Mouse (Mus musculus): ENCODE measurements around the gene Zdhhc1. TPM values are rescaled to one million over a fixed set of nuclear protein-coding genes. Genes with fewer than 3 reads are reported as not detected.
A peak's percentile ranks its signal among the peaks of the same experiment; 100 is the strongest.

Gene Zdhhc1
- polyA plus RNA-seq, 1 experiment = 10.1 TPM

DNA sequence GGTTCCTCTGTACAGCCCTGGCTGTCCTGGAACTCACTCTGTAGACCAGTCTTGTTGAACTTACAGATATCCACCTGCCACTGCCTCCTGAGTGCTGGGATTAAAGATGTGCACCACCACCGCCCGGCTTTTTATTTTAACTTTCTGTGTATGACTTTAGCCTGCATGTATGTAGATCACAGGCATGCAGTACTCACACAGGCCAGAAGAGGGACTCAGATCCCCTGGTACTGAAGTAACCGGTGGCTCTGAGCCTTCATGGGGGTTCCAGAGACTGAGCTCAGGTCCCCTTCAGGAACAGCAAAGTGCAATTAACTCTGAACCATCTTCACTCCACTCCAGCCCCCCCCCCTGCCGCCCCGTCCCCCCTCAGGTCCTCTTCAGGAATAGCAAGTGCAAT, 57.8 kb downstream of the Zdhhc1 start:
- no peak overlapping the region for H3K27ac ChIP-seq (ENCODE audit: control insufficient read depth, insufficient read depth, low read depth, low read length, poor library complexity)
- 58% methylated on average over 5 of the region's 5 CpGs for WGBS
- TF ChIP-seq CTCF (IDR thresholded peaks at IDR 0.05; ENCODE audit: control insufficient read depth, insufficient read depth, low read length) (peak; percentile 47; the same call in 1 of the 2 replicates), POLR2A (IDR thresholded peaks at IDR 0.05; ENCODE audit: borderline replicate concordance, control insufficient read depth, low read depth, low read length) (no peak)
- no peaks in the 10 kb centered on the region for H3K4me1 ChIP-seq (ENCODE audit: control insufficient read depth, insufficient read depth, low read length)
- H3K4me3 ChIP-seq (replicated peaks; ENCODE audit: control insufficient read depth, low read depth, low read length) = no peak overlapping the region

DNA sequence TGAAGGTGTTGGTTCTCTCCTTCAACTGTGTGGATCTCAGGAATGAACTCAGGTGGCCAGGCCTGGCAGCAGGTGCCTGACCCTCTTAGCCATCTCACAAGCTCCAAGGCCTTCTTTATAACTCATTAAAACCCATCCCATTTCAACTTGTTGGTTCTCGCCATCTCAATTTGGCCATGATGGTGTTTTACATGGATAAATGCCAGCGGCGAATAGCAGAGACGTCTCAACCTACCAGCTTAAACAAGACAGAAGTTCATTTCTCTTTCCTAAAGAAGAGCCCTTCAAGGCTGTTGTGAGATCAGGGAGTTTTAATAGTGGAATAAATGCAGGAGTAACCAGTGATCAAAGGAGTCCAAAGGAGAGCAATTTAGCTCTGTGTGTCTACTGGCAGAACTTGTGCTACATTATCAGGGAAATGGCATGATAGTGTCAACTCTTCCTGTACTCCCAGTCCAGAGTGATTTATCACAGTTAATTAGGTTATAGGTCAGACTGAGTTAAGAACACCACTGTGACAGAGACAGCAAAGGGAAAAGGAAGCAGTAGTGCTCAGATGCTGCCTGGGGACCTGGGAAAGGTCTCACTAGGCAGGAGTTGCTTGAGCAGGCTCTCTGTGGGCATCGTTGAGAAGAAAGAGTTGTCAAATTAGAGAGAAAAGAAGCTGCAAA, 59.5 kb downstream of the Zdhhc1 start:
- TF ChIP-seq CTCF (IDR thresholded peaks at IDR 0.05; ENCODE audit: control insufficient read depth, insufficient read depth, low read length) (no peak), POLR2A (IDR thresholded peaks at IDR 0.05; ENCODE audit: borderline replicate concordance, control insufficient read depth, low read depth, low read length) (no peak)
- no peak overlapping the region for H3K4me3 ChIP-seq (replicated peaks; ENCODE audit: control insufficient read depth, low read depth, low read length)
- no peak overlapping the region for H3K27ac ChIP-seq (ENCODE audit: control insufficient read depth, insufficient read depth, low read depth, low read length, poor library complexity)
- H3K4me1 ChIP-seq (ENCODE audit: control insufficient read depth, insufficient read depth, low read length) = no peaks in the 10 kb centered on the region
- WGBS = 82% methylated on average over 5 of the region's 5 CpGs

DNA sequence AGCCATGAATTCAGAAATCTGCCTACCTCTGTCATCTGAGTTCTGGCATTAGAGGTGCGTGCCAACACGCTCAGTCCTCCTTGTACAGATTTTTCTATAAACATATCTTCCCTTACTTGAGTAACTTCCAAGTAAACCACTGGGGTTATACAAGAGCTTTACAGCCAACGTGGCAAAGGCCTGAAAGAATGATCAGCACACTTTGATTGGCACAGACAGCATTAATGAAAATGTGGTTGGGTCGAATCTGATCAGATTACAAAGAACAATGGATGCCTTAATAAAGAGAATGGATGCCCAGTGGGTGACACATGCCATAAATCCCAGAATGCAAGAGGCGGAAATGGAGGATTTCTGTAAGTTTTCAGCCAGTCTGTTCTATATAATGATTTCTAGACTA, 60.5 kb downstream of the Zdhhc1 start:
- no peaks in the 10 kb centered on the region for H3K4me1 ChIP-seq (ENCODE audit: control insufficient read depth, insufficient read depth, low read length)
- WGBS = 76% methylated on average over 5 of the region's 5 CpGs
- no peak for TF ChIP-seq CTCF (IDR thresholded peaks at IDR 0.05; ENCODE audit: control insufficient read depth, insufficient read depth, low read length)
- no peak for TF ChIP-seq POLR2A (IDR thresholded peaks at IDR 0.05; ENCODE audit: borderline replicate concordance, control insufficient read depth, low read depth, low read length)
- H3K27ac ChIP-seq (ENCODE audit: control insufficient read depth, insufficient read depth, low read depth, low read length, poor library complexity) = no peak overlapping the region
- H3K4me3 ChIP-seq (replicated peaks; ENCODE audit: control insufficient read depth, low read depth, low read length) = no peak overlapping the region

DNA sequence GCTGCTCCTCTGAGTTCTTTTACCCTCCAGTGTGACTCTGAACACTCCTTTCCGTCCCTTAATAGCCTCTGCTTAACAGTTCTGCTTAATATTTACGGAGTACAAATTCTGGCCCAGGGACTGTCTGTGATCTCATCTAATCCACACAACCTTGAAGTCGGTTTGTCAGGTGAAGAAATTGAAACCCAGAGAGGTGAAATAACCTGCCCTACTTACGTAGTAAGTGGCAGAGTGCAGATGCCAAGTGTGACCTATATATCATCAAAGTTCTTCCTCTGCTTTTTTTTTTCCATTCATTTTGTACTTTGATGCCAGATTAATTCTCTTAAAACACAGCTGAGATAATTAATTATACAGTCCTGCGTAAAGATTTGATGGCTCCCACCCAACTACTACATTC, 62.6 kb downstream of the Zdhhc1 start:
- H3K4me3 ChIP-seq (replicated peaks; ENCODE audit: control insufficient read depth, low read depth, low read length) = no peak overlapping the region
- H3K27ac ChIP-seq (ENCODE audit: control insufficient read depth, insufficient read depth, low read depth, low read length, poor library complexity) = no peak overlapping the region
- 78% methylated on average over 5 of the region's 5 CpGs for WGBS
- no peak for TF ChIP-seq CTCF (IDR thresholded peaks at IDR 0.05; ENCODE audit: control insufficient read depth, insufficient read depth, low read length)
- no peak for TF ChIP-seq POLR2A (IDR thresholded peaks at IDR 0.05; ENCODE audit: borderline replicate concordance, control insufficient read depth, low read depth, low read length)
- H3K4me1 ChIP-seq (ENCODE audit: control insufficient read depth, insufficient read depth, low read length) = no peaks in the 10 kb centered on the region

DNA sequence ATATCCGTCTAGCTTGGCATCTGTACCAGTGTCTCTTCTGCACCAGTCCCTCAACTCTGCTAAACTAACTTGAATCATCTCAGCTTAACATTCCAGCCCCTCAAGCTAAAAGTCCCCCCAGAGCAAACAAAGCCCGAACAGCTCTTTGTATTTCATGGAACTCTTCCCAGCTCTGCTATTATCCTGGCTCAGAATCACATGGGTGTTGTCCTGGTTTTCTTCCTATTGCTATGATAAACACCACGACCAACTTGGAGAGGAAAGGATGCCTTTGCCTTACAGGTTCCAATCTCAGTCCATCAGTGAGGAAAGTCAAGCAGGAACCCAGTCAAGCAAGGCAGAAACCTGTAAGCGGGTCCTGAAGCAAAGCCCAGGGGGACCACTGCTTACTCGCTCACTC, 63.2 kb downstream of the Zdhhc1 start:
- Histone ChIP-seq H3K4me3 (replicated peaks; ENCODE audit: control insufficient read depth, low read depth, low read length) (no peak overlapping the region), H3K27ac (ENCODE audit: control insufficient read depth, insufficient read depth, low read depth, low read length, poor library complexity) (no peak overlapping the region), H3K4me1 (ENCODE audit: control insufficient read depth, insufficient read depth, low read length) (no peaks in the 10 kb centered on the region)
- no peak for TF ChIP-seq POLR2A (IDR thresholded peaks at IDR 0.05; ENCODE audit: borderline replicate concordance, control insufficient read depth, low read depth, low read length)
- TF ChIP-seq CTCF (IDR thresholded peaks at IDR 0.05; ENCODE audit: control insufficient read depth, insufficient read depth, low read length) = no peak
- 70% methylated on average over 5 of the region's 5 CpGs for WGBS

DNA sequence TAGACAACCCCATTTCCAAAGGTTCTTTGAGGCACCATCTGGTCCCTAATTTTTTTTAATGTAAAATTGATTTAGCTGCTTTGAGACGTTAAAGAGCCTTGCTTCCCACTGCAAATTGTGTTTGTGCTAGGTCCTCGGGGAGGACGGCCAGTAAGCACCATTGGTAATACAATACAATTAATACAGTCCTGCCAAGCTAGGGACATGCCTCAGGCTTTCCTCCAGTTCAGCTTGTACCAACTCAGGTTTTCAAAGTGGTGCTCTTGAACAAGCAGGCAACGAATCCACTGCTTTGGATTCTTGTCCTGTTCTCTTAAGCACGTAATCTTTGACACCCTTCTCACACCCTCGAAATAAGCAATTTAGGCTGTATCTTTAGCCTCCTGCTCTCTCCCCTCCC, 63.7 kb downstream of the Zdhhc1 start:
- Histone ChIP-seq H3K4me3 (replicated peaks; ENCODE audit: control insufficient read depth, low read depth, low read length) (no peak overlapping the region), H3K4me1 (ENCODE audit: control insufficient read depth, insufficient read depth, low read length) (no peaks in the 10 kb centered on the region), H3K27ac (ENCODE audit: control insufficient read depth, insufficient read depth, low read depth, low read length, poor library complexity) (no peak overlapping the region)
- 75% methylated on average over 6 of the region's 6 CpGs for WGBS
- TF ChIP-seq CTCF (IDR thresholded peaks at IDR 0.05; ENCODE audit: control insufficient read depth, insufficient read depth, low read length) (no peak), POLR2A (IDR thresholded peaks at IDR 0.05; ENCODE audit: borderline replicate concordance, control insufficient read depth, low read depth, low read length) (no peak)

DNA sequence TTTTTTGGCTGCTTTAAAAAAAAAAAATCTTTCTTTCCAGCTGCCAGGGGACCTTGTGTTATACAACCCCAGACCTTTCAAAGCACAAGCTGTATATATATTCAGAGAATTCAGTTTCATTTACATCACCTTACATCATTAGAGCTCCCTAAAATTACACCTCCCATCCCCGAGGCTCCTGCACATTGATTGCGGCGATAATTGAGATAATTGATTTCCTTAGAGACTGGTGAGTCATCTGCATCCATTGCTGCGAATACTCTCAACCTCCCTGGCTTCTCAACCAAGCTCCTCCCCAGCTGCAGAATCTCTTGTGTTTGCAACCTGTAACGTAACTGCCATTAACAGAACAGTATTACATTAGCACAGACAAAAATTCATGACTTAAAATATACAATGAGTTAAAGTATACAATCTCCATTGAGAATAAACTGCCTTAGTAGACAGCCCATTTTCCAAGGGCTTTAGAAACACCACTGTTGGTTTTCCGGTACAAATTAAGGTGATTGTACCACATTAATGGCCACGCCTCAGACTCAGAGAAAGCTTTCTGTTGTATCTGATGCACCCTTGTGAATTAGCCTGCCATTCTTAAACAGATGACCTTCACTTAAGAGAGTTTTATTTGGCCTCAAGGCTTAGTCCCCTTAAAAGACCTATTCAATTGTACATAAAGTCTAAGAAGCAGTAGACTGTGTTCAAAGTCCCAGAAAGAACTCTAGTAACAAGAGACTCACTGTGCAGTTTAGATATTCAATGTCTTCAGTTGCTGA, 64.8 kb downstream of the Zdhhc1 start:
- Histone ChIP-seq H3K4me3 (replicated peaks; ENCODE audit: control insufficient read depth, low read depth, low read length) (no peak overlapping the region), H3K4me1 (ENCODE audit: control insufficient read depth, insufficient read depth, low read length) (no peaks in the 10 kb centered on the region), H3K27ac (ENCODE audit: control insufficient read depth, insufficient read depth, low read depth, low read length, poor library complexity) (no peak overlapping the region)
- 72% methylated on average over 7 of the region's 7 CpGs for WGBS
- TF ChIP-seq POLR2A (IDR thresholded peaks at IDR 0.05; ENCODE audit: borderline replicate concordance, control insufficient read depth, low read depth, low read length) (no peak), CTCF (IDR thresholded peaks at IDR 0.05; ENCODE audit: control insufficient read depth, insufficient read depth, low read length) (no peak)

DNA sequence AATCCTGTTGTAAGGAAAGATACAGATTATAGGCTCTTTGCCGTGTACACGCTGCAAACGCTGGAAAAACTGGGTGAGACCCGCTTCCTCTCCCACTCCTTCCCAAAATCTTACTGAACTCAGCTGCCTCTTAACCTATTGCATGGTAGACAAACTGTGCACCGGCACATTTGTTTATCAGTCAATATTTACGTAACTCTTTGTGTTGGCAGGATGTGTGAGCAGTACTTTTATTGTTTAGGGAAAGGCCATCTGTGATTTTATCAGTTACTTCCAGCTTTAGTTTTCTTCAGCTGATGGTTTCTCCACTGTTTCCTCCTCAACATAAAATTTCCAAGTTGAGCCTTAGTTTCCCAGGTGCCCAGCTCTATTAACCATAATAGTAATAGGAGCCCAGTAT, 69.8 kb downstream of the Zdhhc1 start:
- no peak for TF ChIP-seq CTCF (IDR thresholded peaks at IDR 0.05; ENCODE audit: control insufficient read depth, insufficient read depth, low read length)
- no peak for TF ChIP-seq POLR2A (IDR thresholded peaks at IDR 0.05; ENCODE audit: borderline replicate concordance, control insufficient read depth, low read depth, low read length)
- Histone ChIP-seq H3K4me3 (replicated peaks; ENCODE audit: control insufficient read depth, low read depth, low read length) (no peak overlapping the region), H3K4me1 (ENCODE audit: control insufficient read depth, insufficient read depth, low read length) (no peaks in the 10 kb centered on the region), H3K27ac (ENCODE audit: control insufficient read depth, insufficient read depth, low read depth, low read length, poor library complexity) (no peak overlapping the region)
- WGBS = 65% methylated on average over 6 of the region's 6 CpGs

Other genes with a start within 250 kb of the Zdhhc1 start
- gene B3gnt9, start 241.7 kb downstream of the Zdhhc1 start, polyA plus RNA-seq (2011; ENCODE audit: insufficient read depth, insufficient read length, low replicate concordance, missing spikeins) = 0.82 TPM in 1 of 2 replicates, not detected in the other
- 11.3 and 12.0 TPM in 2 replicates for gene Tradd, start 232.3 kb downstream of the Zdhhc1 start, polyA plus RNA-seq (2011; ENCODE audit: insufficient read depth, insufficient read length, low replicate concordance, missing spikeins)
- gene Fbxl8, start 232.3 kb downstream of the Zdhhc1 start, polyA plus RNA-seq (2011; ENCODE audit: insufficient read depth, insufficient read length, low replicate concordance, missing spikeins) = 0.50 and 3.7 TPM in 2 replicates
- gene Hsf4, start 227.1 kb downstream of the Zdhhc1 start, polyA plus RNA-seq (2011; ENCODE audit: insufficient read depth, insufficient read length, low replicate concordance, missing spikeins) = 0.95 TPM in 1 of 2 replicates, not detected in the other
- 0.70 TPM in 1 of 2 replicates, not detected in the other for gene Nol3, start 220.8 kb downstream of the Zdhhc1 start, polyA plus RNA-seq (2011; ENCODE audit: insufficient read depth, insufficient read length, low replicate concordance, missing spikeins)
- gene 4931428F04Rik, start 207.0 kb downstream of the Zdhhc1 start, polyA plus RNA-seq (2011; ENCODE audit: insufficient read depth, insufficient read length, low replicate concordance, missing spikeins) = 1.5 and 2.2 TPM in 2 replicates
- 5.7 and 10.4 TPM in 2 replicates for gene Exoc3l, start 200.8 kb downstream of the Zdhhc1 start, polyA plus RNA-seq (2011; ENCODE audit: insufficient read depth, insufficient read length, low replicate concordance, missing spikeins)
- gene E2f4, start 199.2 kb downstream of the Zdhhc1 start, polyA plus RNA-seq (2011; ENCODE audit: insufficient read depth, insufficient read length, low replicate concordance, missing spikeins) = 108 and 115 TPM in 2 replicates
- 8.2 and 11.5 TPM in 2 replicates for gene Elmo3, start 191.3 kb downstream of the Zdhhc1 start, polyA plus RNA-seq (2011; ENCODE audit: insufficient read depth, insufficient read length, low replicate concordance, missing spikeins)
- 7.8 and 19.9 TPM in 2 replicates for gene Lrrc29, start 170.6 kb downstream of the Zdhhc1 start, polyA plus RNA-seq (2011; ENCODE audit: insufficient read depth, insufficient read length, low replicate concordance, missing spikeins)
- 81.6 and 140 TPM in 2 replicates for gene Tmem208, start 170.5 kb downstream of the Zdhhc1 start, polyA plus RNA-seq (2011; ENCODE audit: insufficient read depth, insufficient read length, low replicate concordance, missing spikeins)
- gene Fhod1, start 148.9 kb downstream of the Zdhhc1 start, polyA plus RNA-seq (2011; ENCODE audit: insufficient read depth, insufficient read length, low replicate concordance, missing spikeins) = 24.6 and 66.3 TPM in 2 replicates
- 3.7 and 7.8 TPM in 2 replicates for gene Slc9a5, start 148.1 kb downstream of the Zdhhc1 start, polyA plus RNA-seq (2011; ENCODE audit: insufficient read depth, insufficient read length, low replicate concordance, missing spikeins)
- not detected in 2 replicates for gene Plekhg4, start 123.6 kb downstream of the Zdhhc1 start, polyA plus RNA-seq (2011; ENCODE audit: insufficient read depth, insufficient read length, low replicate concordance, missing spikeins)
- not detected in 2 replicates for gene Kctd19, start 83.4 kb downstream of the Zdhhc1 start, polyA plus RNA-seq (2011; ENCODE audit: insufficient read depth, insufficient read length, low replicate concordance, missing spikeins)
- gene Lrrc36, start 83.3 kb downstream of the Zdhhc1 start, polyA plus RNA-seq (2011; ENCODE audit: insufficient read depth, insufficient read length, low replicate concordance, missing spikeins) = 1.1 and 3.0 TPM in 2 replicates
- gene Tppp3, start 25.4 kb downstream of the Zdhhc1 start, polyA plus RNA-seq (2011; ENCODE audit: insufficient read depth, insufficient read length, low replicate concordance, missing spikeins) = 3.3 and 3.5 TPM in 2 replicates
- 0.82 TPM in 1 of 2 replicates, not detected in the other for gene Hsd11b2, start 21.9 kb upstream of the Zdhhc1 start, polyA plus RNA-seq (2011; ENCODE audit: insufficient read depth, insufficient read length, low replicate concordance, missing spikeins)
- 37.5 and 58.3 TPM in 2 replicates for gene Atp6v0d1, start 69.1 kb upstream of the Zdhhc1 start, polyA plus RNA-seq (2011; ENCODE audit: insufficient read depth, insufficient read length, low replicate concordance, missing spikeins)
- 11.9 and 23.1 TPM in 2 replicates for gene Ripor1, start 108.4 kb upstream of the Zdhhc1 start, polyA plus RNA-seq (2011; ENCODE audit: insufficient read depth, insufficient read length, low replicate concordance, missing spikeins)
- gene Ctcf, start 139.7 kb upstream of the Zdhhc1 start, polyA plus RNA-seq (2011; ENCODE audit: insufficient read depth, insufficient read length, low replicate concordance, missing spikeins) = 77.0 and 79.4 TPM in 2 replicates
- not detected in 2 replicates for gene Agrp, start 140.5 kb upstream of the Zdhhc1 start, polyA plus RNA-seq (2011; ENCODE audit: insufficient read depth, insufficient read length, low replicate concordance, missing spikeins)
- 21.2 and 42.6 TPM in 2 replicates for gene Carmil2, start 189.4 kb upstream of the Zdhhc1 start, polyA plus RNA-seq (2011; ENCODE audit: insufficient read depth, insufficient read length, low replicate concordance, missing spikeins)
- 26.8 and 33.4 TPM in 2 replicates for gene Acd, start 204.2 kb upstream of the Zdhhc1 start, polyA plus RNA-seq (2011; ENCODE audit: insufficient read depth, insufficient read length, low replicate concordance, missing spikeins)
- 5.3 and 6.4 TPM in 2 replicates for gene Pard6a, start 204.2 kb upstream of the Zdhhc1 start, polyA plus RNA-seq (2011; ENCODE audit: insufficient read depth, insufficient read length, low replicate concordance, missing spikeins)
- gene 4933405L10Rik, start 210.8 kb upstream of the Zdhhc1 start, polyA plus RNA-seq (2011; ENCODE audit: insufficient read depth, insufficient read length, low replicate concordance, missing spikeins) = not detected in 2 replicates
- gene Enkd1, start 211.3 kb upstream of the Zdhhc1 start, polyA plus RNA-seq (2011; ENCODE audit: insufficient read depth, insufficient read length, low replicate concordance, missing spikeins) = 11.5 and 18.9 TPM in 2 replicates

Measured in bone marrow, adult 2 months (tissue).